Mouse (Mus musculus) limb, embryonic 13.5 days (tissue): Measurements from ENCODE around the gene Ppp1cb. TPM values are rescaled to one million over a fixed set of nuclear protein-coding genes. Genes with fewer than 3 reads are reported as not detected.
"Not testable (repeated sequence)": the region's sequence is repeated elsewhere in the genome, so short reads cannot be mapped to it uniquely, and the experiment has no call there.

Source experiments
- ATAC-seq: fragments of 200-750 bp; cut with Nextera tagmentation; 2 replicates; pipeline ENCODE4 v1.8.0; 2017; ENCODE audit warnings: low read depth, moderate number of reproducible peaks, moderate TSS enrichment; ENCODE audit not compliant: low FRiP score
- H3K27ac ChIP-seq: fragments of 300-500 bp; sonication (generic); 2 replicates; pipeline ENCODE4 v1.5.1; 2015; ENCODE audit warnings: inconsistent platforms, mild to moderate bottlenecking, moderate library complexity
- H3K27me3 ChIP-seq: fragments of 300-500 bp; sonication (generic); 2 replicates; pipeline ENCODE4 v1.6.1; 2015; ENCODE audit warnings: mild to moderate bottlenecking, inconsistent platforms
- H3K36me3 ChIP-seq: fragments of 300-500 bp; sonication (generic); 2 replicates; pipeline ENCODE4 v1.6.1; 2015; ENCODE audit warnings: inconsistent platforms, mild to moderate bottlenecking, moderate library complexity
- H3K4me1 ChIP-seq: fragments of 300-500 bp; sonication (generic); 2 replicates; pipeline ENCODE4 v1.6.1; 2015; ENCODE audit warnings: inconsistent platforms
- H3K4me2 ChIP-seq: fragments of 300-500 bp; sonication (generic); replicated peaks from 2 replicates; pipeline ENCODE4 v1.6.1; 2015; ENCODE audit warnings: inconsistent platforms, mild to moderate bottlenecking, moderate library complexity
- H3K4me3 ChIP-seq: fragments of 300-500 bp; sonication (generic); 2 replicates; pipeline ENCODE4 v1.5.1; 2015; ENCODE audit warnings: moderate library complexity, mild to moderate bottlenecking, inconsistent platforms
- H3K9ac ChIP-seq: fragments of 300-500 bp; sonication (generic); 2 replicates; pipeline ENCODE4 v1.6.1; 2015; ENCODE audit warnings: mild to moderate bottlenecking, inconsistent platforms
- H3K9me3 ChIP-seq: fragments of 300-500 bp; sonication (generic); 2 replicates; pipeline ENCODE4 v1.6.1; 2016; ENCODE audit warnings: inconsistent platforms
- WGBS: fragments of 180-500 bp; shearing (Covaris S2); methylation state at CpG from one replicate; pipeline ENCODE4 v1.1.7; 2015; 5-methylcytosine and 5-hydroxymethylcytosine counted together
- polyA plus RNA-seq: library from polyadenylated mRNA; unstranded; fragments of >200 nt; fragmentation: Nextera tagmentation; extraction: Ambion mirVana; gene quantifications from 2 replicates; pipeline ENCODE4 v1.2.1, GENCODE M21; 2015

Gene Ppp1cb
- polyA plus RNA-seq, 1 experiment from 2014 or later, result 216 TPM

DNA sequence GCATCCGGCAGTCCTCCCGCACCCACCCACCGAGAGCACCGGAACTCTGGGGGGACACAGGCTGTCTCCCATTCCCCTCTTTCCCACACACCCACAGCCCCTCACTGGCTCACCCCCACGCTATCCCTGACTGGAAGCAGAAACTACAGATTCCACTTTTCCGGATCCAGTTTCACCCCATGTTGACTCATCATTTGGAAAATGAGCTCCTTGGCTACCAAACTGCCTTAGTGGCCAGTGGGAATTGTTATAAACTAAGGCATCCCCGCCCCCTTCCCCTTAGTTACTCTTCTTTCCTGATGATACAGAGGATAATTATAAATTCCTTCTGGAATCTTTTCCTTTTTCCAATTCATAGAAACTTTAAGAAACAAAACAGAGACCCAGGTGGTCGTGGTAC is 34.2 kb upstream of the Ppp1cb start:
- 87% methylated on average over 8 of the region's 8 CpGs for WGBS
- no peak overlapping the region for H3K27ac ChIP-seq
- ATAC-seq, result no peak

DNA sequence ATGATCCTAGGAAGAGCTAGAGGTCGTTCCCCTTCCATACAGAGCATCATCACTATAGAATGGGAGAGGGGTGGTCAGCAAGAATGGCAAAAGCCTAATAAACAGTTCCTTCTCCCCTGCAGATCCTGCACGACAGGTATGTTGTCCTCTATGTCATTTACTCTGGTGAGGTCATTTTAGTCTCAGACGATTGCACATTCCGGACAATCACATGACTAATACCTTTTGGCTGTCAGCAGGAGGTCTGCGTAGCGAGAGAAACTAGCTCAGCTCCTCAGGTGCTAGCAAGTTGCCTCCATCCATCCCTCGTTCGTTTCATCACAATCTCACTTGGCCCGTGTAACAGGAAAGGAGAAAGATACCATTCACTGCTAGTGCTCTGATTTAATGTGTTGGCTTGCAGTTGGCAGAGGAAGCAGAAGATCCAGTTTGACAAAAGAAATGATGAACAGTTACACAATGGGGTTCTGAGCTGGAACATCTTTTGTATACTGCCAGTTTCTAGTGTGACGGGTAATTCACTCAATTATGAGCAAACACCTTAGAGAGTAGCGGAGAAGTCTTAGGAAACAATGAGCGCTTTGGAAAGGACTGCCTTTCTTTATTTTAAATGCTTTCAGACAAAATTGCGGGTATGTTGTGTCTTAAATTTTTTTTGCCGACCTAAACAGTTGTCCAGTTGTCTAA is 33.0 kb upstream of the Ppp1cb start:
- no peak overlapping the region for H3K9ac ChIP-seq
- no peaks in the 10 kb centered on the region for H3K27me3 ChIP-seq
- no peak for ATAC-seq
- 77% methylated on average over 14 of the region's 14 CpGs for WGBS
- H3K4me1 ChIP-seq, result peaks cover 12% of the 10 kb centered on the region
- H3K36me3 ChIP-seq, result no peaks in the 10 kb centered on the region
- no peaks in the 10 kb centered on the region for H3K9me3 ChIP-seq
- H3K4me3 ChIP-seq, result no peak overlapping the region
- H3K27ac ChIP-seq, result no peak overlapping the region
- no peak overlapping the region for H3K4me2 ChIP-seq

More for the DNA sequence above, 34.2 kb upstream of the Ppp1cb start:
- Histone ChIP-seq H3K9ac (no peak overlapping the region), H3K4me3 (no peak overlapping the region), H3K9me3 (no peaks in the 10 kb centered on the region), H3K36me3 (no peaks in the 10 kb centered on the region), H3K27me3 (no peaks in the 10 kb centered on the region), H3K4me1 (peaks cover 12% of the 10 kb centered on the region), H3K4me2 (no peak overlapping the region)

DNA sequence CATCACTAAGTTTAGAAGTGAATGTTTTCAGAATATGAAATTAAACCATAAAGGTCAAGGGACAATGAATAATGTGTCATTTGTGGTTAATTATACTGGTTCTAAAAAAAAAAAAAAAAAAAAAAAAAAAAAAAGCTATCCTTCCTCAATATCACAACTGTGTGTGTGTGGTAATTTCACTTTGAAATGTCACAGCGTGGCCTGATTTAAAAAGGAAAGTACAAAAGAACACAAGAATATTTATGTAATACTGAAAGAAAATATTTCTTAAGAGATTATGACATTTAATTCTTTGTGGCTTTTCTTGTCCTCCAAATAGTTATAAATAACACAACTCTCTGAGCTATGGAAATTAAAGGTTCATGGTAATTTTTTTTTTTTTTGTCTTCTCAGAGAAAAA is 28.2 kb upstream of the Ppp1cb start:
- Histone ChIP-seq H3K4me3 (no peak overlapping the region), H3K36me3 (no peaks in the 10 kb centered on the region), H3K9ac (no peak overlapping the region), H3K4me1 (no peaks in the 10 kb centered on the region), H3K4me2 (no peak overlapping the region), H3K27ac (no peak overlapping the region), H3K27me3 (no peaks in the 10 kb centered on the region), H3K9me3 (no peaks in the 10 kb centered on the region)
- ATAC-seq, result no peak
- 98% methylated on average over 1 of the region's 1 CpGs for WGBS

DNA sequence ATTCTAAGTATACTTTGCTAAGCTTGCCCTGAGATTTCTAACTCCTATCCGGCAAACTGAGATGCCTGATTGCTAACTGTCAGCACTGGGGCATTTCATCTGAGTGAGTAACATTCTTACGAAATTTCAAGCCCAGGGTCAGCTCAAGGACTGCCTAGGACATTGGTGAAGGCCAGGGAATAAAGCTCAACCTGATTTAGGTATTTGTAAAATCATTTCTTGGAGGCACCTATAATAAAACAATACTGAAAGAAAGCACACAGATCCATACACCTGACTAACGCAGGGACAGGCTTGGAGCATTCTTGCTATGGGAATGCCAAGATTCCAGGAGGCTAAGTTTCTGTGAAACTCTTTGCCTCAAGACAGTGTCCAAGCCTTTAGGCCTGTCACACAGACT is 24.3 kb upstream of the Ppp1cb start:
- H3K27ac ChIP-seq, H3K9me3 ChIP-seq, H3K4me3 ChIP-seq, H3K27me3 ChIP-seq, ATAC-seq, H3K9ac ChIP-seq, H3K36me3 ChIP-seq, H3K4me2 ChIP-seq, H3K4me1 ChIP-seq: not testable (repeated sequence)
- WGBS, result 81% methylated on average over 3 of the region's 3 CpGs

DNA sequence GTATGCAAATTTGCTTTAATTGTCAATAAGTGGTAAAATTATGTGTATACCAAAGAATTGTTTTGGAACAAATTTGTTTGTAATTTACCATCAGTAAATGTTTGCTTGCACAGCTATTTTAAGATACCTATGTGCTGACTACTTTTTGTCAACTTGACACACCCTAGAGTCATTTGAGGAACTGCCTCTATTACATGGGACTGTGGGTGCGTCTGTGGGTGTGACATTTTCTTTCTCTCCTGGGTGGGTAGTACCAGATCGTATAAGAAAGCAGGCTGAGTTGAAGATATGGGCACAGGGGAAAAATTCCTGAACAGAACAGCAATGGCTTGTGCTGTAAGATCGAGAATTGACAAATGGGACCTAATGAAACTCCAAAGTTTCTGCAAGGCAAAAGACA is 23.0 kb upstream of the Ppp1cb start:
- Histone ChIP-seq H3K27ac (no peak overlapping the region), H3K27me3 (no peaks in the 10 kb centered on the region), H3K9me3 (no peaks in the 10 kb centered on the region), H3K36me3 (no peaks in the 10 kb centered on the region), H3K4me3 (no peak overlapping the region), H3K4me1 (no peaks in the 10 kb centered on the region), H3K4me2 (no peak overlapping the region), H3K9ac (no peak overlapping the region)
- WGBS, result 79% methylated on average over 3 of the region's 3 CpGs
- ATAC-seq, result no peak

DNA sequence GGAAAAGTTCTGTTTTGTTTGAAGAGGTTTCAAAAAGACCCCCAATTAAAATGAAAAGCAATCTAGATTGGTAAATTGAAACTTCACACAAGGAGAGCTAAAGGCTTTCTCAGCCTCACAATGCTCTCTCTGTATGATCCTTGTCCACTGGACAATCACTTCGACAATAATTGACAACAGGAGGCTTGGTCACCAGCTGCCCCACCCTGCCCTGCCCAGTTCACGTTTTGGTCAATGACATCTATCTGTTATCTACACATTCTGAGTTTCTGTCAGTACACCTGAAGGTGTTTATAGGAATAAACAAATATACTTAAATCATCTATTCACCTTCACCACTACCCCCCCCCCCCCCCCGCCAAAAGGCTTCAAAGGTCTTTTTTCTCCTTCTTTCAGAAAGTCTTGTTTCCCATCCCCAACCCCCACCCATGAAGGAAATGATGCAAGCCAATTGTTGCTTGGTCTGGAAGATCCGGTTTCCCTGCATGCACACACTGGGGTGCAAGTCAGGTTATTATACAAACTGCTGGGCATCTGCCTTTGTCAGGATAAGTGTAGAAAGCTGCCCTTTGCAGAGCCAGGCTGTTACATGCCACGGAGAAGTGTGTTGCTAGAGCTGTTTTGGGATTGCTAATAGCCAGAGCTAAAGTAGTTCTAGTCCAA is 20.6 kb upstream of the Ppp1cb start:
- no peak overlapping the region for H3K27ac ChIP-seq

DNA sequence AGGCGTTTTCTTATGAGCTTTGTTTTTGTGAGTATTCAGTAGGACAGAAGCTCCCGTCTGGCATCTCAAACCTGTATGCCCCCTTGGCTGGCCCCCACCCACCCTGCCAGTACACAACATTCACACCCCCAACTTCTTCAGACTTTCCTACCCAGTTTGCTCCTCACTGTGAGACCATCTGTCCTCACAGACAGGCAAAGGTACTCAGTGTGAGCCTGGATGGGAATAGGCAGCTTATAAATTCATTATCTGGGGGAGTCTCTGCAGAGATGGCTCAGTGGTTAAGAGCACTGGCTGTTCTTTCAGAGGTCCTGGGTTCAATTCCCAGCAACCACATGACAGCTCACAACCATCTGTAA is 20.1 kb upstream of the Ppp1cb start:
- no peak for ATAC-seq
- Histone ChIP-seq H3K27ac (no peak overlapping the region), H3K4me1 (no peaks in the 10 kb centered on the region), H3K27me3 (no peaks in the 10 kb centered on the region), H3K36me3 (no peaks in the 10 kb centered on the region), H3K9me3 (no peaks in the 10 kb centered on the region), H3K4me3 (no peak overlapping the region), H3K4me2 (no peak overlapping the region), H3K9ac (no peak overlapping the region)
- WGBS, result 74% methylated on average over 2 of the region's 2 CpGs

More for the DNA sequence above, 20.6 kb upstream of the Ppp1cb start:
- H3K4me1 ChIP-seq, result no peaks in the 10 kb centered on the region
- H3K4me3 ChIP-seq, result no peak overlapping the region
- no peak overlapping the region for H3K4me2 ChIP-seq
- ATAC-seq, result no peak
- no peak overlapping the region for H3K9ac ChIP-seq
- H3K27me3 ChIP-seq, result no peaks in the 10 kb centered on the region
- H3K9me3 ChIP-seq, result no peaks in the 10 kb centered on the region
- WGBS, result 51% methylated on average over 5 of the region's 5 CpGs
- H3K36me3 ChIP-seq, result no peaks in the 10 kb centered on the region

DNA sequence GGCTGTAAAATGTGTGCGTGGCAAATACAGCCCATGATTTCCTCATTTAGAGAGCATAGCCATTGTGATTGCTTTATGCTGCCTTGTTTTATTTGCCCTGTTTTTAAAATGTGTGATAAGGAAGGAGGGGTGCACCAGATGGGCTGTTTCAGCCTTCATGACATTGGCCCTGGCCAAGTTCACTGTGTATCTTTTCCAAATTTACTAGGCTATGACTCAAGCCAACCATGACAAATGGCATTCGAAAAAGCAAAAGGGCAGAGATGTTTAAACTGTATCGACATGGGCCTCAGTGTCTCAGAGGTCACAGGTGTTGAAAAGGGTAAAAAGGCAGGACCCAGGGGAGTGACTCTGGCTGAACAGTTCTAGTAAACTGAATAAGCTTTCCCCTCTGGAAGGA is 17.3 kb upstream of the Ppp1cb start:
- ATAC-seq, result no peak
- no peak overlapping the region for H3K9ac ChIP-seq
- no peak overlapping the region for H3K4me3 ChIP-seq
- no peaks in the 10 kb centered on the region for H3K9me3 ChIP-seq
- WGBS, result 64% methylated on average over 3 of the region's 3 CpGs
- H3K36me3 ChIP-seq, result no peaks in the 10 kb centered on the region
- H3K4me2 ChIP-seq, result no peak overlapping the region
- H3K27me3 ChIP-seq, result no peaks in the 10 kb centered on the region
- no peak overlapping the region for H3K27ac ChIP-seq
- peaks cover 2% of the 10 kb centered on the region; the same call in 1 of the 2 replicates for H3K4me1 ChIP-seq

DNA sequence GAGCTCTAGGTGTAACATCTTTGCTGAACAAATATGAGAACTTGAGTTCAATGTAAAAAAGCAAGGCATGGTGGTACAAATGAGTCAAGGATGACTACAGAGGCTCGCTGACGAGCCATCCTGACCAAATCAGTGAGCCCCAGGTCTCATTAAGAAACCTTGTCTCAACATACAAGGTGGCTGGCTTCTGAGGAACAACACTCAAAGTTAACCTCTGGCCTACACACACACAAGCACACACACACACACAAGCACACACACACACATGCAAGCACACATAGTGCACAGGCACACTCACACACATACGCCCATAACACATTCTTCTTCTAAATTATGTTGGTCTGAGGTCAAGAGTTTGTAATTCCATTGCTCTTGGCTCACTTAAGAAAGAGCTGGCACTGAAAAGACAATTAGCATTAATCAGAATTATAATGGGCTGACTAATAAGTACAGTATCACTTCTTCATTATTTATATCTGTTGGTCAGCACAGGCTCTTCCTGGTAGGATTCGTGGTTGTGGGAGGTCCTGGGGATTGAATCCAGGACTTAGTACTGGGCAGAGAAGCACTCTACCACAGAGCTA is 16.6 kb upstream of the Ppp1cb start:
- H3K4me2 ChIP-seq, result no peak overlapping the region
- no peaks in the 10 kb centered on the region for H3K36me3 ChIP-seq
- H3K4me3 ChIP-seq, result no peak overlapping the region
- no peak for ATAC-seq
- H3K27me3 ChIP-seq, result no peaks in the 10 kb centered on the region
- H3K27ac ChIP-seq, result no peak overlapping the region
- no peak overlapping the region for H3K9ac ChIP-seq
- 83% methylated on average over 4 of the region's 4 CpGs for WGBS
- H3K9me3 ChIP-seq, result no peaks in the 10 kb centered on the region
- peaks cover 3% of the 10 kb centered on the region; the same call in 1 of the 2 replicates for H3K4me1 ChIP-seq

DNA sequence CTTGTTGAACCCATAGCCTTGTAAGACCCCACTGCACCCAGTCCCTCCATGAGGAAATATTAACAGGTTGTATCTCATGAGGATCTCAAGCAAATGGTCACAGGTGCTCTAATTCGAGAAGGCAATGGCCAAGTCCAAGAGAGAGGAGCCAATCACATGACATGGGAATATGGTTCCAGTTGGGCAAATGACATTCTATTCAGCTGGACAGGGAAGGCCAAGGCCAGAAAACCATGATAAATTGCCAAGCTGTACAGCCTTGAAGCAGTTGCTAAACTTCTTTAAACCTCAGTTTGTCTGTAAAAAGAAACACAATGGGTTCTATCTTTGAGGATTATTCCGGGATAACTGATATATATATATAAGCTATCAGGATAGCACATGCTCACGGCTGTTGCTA is 14.7 kb upstream of the Ppp1cb start:
- no peak overlapping the region for H3K4me2 ChIP-seq
- WGBS, result 89% methylated on average over 3 of the region's 3 CpGs
- ATAC-seq, result no peak
- no peaks in the 10 kb centered on the region for H3K27me3 ChIP-seq
- no peak overlapping the region for H3K4me3 ChIP-seq
- H3K36me3 ChIP-seq, result no peaks in the 10 kb centered on the region
- H3K4me1 ChIP-seq, result peaks cover 3% of the 10 kb centered on the region; the same call in 1 of the 2 replicates
- H3K9me3 ChIP-seq, result no peaks in the 10 kb centered on the region
- no peak overlapping the region for H3K27ac ChIP-seq
- no peak overlapping the region for H3K9ac ChIP-seq

DNA sequence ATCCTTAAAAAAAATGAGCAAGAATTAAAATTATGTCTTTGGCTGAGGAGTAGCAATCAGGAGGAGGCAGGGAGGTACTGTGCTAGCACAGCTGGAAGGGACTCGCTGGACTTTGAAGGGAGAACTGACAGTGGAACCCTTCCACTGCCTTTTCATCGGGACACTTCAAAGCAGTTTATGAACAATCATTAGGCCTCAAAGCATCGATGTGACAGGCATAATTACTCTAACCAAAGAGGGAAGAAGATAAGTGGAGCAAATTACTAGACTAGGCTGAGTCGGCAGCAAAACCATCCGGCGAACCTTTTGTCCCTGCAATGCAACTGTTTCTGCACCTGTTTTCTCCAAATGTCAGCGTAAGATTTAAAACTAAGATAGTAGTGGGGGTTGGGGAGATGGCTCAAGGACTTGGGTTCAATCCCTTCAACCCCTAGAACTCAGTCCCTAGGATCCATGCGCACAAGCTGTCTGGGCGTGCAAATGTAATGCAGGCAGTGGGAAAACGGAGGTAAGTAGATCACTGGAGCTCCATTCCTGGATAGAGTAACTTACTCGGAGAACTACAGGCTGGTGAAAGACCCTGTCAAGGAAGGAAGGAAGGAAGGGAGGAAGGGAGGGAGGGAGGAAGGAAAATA is 13.2 kb upstream of the Ppp1cb start:
- Histone ChIP-seq H3K9me3 (no peaks in the 10 kb centered on the region), H3K4me3 (no peak overlapping the region), H3K27me3 (no peaks in the 10 kb centered on the region), H3K27ac (no peak overlapping the region), H3K36me3 (no peaks in the 10 kb centered on the region), H3K4me2 (no peak overlapping the region), H3K4me1 (peaks cover 3% of the 10 kb centered on the region; the same call in 1 of the 2 replicates), H3K9ac (no peak overlapping the region)
- 42% methylated on average over 11 of the region's 11 CpGs for WGBS
- ATAC-seq, result no peak

DNA sequence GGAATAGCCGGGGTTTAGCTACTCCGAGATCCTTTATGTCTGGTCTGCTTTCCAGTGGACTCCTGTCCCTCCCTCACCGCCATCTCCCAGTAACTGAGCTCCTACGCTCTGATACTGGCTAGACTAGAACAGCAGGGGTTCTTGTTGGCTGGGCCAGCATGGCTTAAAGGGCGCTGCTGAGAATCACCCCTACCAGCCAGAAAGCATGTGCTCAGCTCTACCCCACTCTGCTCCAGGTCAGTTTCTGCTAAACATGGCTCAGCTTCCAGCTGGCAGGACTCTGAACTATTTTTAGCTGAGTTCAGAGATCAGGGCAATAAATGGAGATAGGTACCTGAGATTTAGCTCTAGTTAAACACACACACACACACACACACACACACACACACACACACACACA is 12.2 kb upstream of the Ppp1cb start:
- no peak overlapping the region for H3K4me3 ChIP-seq
- H3K4me2 ChIP-seq, result no peak overlapping the region
- no peaks in the 10 kb centered on the region for H3K27me3 ChIP-seq
- H3K4me1 ChIP-seq, result peaks cover 3% of the 10 kb centered on the region; the same call in 1 of the 2 replicates
- no peak overlapping the region for H3K27ac ChIP-seq
- no peak overlapping the region for H3K9ac ChIP-seq
- no peaks in the 10 kb centered on the region for H3K36me3 ChIP-seq
- no peak for ATAC-seq
- H3K9me3 ChIP-seq, result no peaks in the 10 kb centered on the region
- 35% methylated on average over 5 of the region's 5 CpGs for WGBS
